Mouse (Mus musculus): ENCODE measurements around the gene Ppt2. TPM values are rescaled to one million over a fixed set of nuclear protein-coding genes. Genes with fewer than 3 reads are reported as not detected.

The Ppt2 gene
- polyA plus RNA-seq, 1 experiment from 2014 or later: 26.0 TPM

DNA sequence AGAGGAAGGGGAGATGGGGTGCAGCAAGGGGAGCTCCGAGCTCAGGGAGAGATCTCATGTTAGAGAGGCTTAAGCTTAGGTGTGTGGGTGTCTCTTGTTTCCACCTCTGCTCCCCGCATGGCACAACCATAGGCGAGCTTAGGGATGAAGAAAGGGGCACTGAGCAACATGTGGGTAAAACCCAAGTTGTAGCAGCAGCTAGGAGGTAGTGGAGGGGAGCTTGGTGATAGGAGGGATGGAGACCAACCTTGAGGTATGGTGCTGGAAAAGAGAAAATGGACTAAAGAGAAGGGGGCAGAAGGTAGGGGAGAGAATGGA, 31.5 kb upstream of the Ppt2 start:
- WGBS: 63% methylated on average over 3 of the region's 3 CpGs
- Histone ChIP-seq H3K27me3 (ENCODE audit: control insufficient read depth, insufficient read depth, low read length) (peaks cover 12% of the 10 kb centered on the region; the same call in 1 of the 2 replicates), H3K9me3 (ENCODE audit: control insufficient read depth, low read length) (no peaks in the 10 kb centered on the region)

DNA sequence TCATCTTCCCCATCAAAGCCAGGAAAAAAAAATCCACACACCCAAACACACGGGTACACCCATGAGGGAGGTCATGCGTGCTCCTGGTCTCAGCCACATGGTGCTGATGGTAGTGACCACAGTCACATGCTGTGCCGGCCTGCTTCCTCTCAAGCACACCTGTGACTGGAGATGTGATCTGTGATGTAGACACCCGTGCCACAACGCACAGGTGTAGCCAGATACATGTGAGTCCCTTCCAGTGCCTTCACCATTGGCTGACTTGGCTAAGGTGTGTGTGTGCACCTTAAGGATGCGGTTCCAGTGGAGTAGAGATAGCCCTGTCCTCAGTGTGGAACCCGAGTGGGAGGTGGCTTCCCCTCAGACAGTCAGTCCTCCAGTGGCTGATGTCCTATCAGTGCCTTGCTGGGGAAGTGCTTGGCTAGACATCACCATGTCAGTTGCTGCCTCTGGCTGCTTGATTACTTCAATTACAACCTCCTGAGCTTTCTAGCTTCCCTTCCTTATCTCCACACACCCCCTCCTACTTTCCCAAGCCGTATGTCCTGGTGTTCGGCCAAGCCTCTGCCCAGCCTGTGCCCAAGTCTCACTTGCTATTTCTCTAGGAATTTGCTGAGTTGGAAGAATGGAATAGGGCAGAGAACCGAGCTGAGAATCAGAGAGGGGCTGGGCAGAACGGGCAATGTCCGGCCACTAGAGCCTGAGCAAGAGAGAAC, 31.0 kb upstream of the Ppt2 start:
- no peak overlapping the region for H3K4me3 ChIP-seq (ENCODE audit: low read depth, low read length)
- DNase-seq (ENCODE audit: low spot score): no peak

More for the DNA sequence above, 31.5 kb upstream of the Ppt2 start:
- Histone ChIP-seq H3K9ac (ENCODE audit: low read depth, low read length) (no peak overlapping the region), H3K4me2 (replicated peaks; ENCODE audit: low read depth, low read length) (no peak overlapping the region), H3K36me3 (ENCODE audit: control insufficient read depth, insufficient read depth, low read length) (no peaks in the 10 kb centered on the region), H3K4me3 (ENCODE audit: low read depth, low read length) (no peak overlapping the region), H3K27ac (ENCODE audit: low read depth, low read length) (no peak overlapping the region), H3K4me1 (replicated peaks; ENCODE audit: control insufficient read depth, insufficient read depth, low read length) (no peaks in the 10 kb centered on the region)
- DNase-seq (ENCODE audit: low spot score) (no peak), ATAC-seq (ENCODE audit: low FRiP score) (no peak)

DNA sequence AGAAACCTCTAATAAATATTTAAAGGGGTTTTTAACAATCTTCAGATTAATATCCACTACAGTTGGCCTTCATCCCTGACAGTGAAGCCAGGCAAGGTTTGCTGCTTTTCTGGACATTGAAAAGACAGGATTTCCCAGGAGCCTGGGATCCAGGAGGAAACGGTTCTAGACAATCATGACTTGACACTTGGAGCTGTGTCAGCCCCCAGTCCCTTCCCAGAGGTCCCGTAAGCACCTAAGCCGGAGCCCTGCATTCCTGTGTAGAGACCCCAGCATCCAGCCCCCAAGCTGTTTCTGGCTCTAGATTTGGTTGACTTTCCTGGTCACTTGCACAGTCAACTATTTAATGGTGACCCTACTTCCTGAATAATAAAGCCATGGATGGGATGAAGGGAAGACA, 30.3 kb upstream of the Ppt2 start:
- H3K4me3 ChIP-seq (ENCODE audit: low read depth, low read length): no peak overlapping the region
- no peaks in the 10 kb centered on the region for H3K4me1 ChIP-seq (replicated peaks; ENCODE audit: control insufficient read depth, insufficient read depth, low read length)
- no peaks in the 10 kb centered on the region for H3K36me3 ChIP-seq (ENCODE audit: control insufficient read depth, insufficient read depth, low read length)
- WGBS: 79% methylated on average over 3 of the region's 3 CpGs
- no peak overlapping the region for H3K4me2 ChIP-seq (replicated peaks; ENCODE audit: low read depth, low read length)
- H3K27me3 ChIP-seq (ENCODE audit: control insufficient read depth, insufficient read depth, low read length): peaks cover 12% of the 10 kb centered on the region; the same call in 1 of the 2 replicates
- DNase-seq (ENCODE audit: low spot score): no peak
- ATAC-seq (ENCODE audit: low FRiP score): no peak
- H3K9me3 ChIP-seq (ENCODE audit: control insufficient read depth, low read length): no peaks in the 10 kb centered on the region
- no peak overlapping the region for H3K9ac ChIP-seq (ENCODE audit: low read depth, low read length)
- no peak overlapping the region for H3K27ac ChIP-seq (ENCODE audit: low read depth, low read length)

More for the DNA sequence above, 31.0 kb upstream of the Ppt2 start:
- H3K4me1 ChIP-seq (replicated peaks; ENCODE audit: control insufficient read depth, insufficient read depth, low read length): no peaks in the 10 kb centered on the region
- 69% methylated on average over 12 of the region's 12 CpGs for WGBS
- no peak overlapping the region for H3K9ac ChIP-seq (ENCODE audit: low read depth, low read length)
- H3K4me2 ChIP-seq (replicated peaks; ENCODE audit: low read depth, low read length): no peak overlapping the region
- H3K27ac ChIP-seq (ENCODE audit: low read depth, low read length): no peak overlapping the region
- ATAC-seq (ENCODE audit: low FRiP score): no peak
- H3K27me3 ChIP-seq (ENCODE audit: control insufficient read depth, insufficient read depth, low read length): peaks cover 12% of the 10 kb centered on the region; the same call in 1 of the 2 replicates
- no peaks in the 10 kb centered on the region for H3K36me3 ChIP-seq (ENCODE audit: control insufficient read depth, insufficient read depth, low read length)
- H3K9me3 ChIP-seq (ENCODE audit: control insufficient read depth, low read length): no peaks in the 10 kb centered on the region

DNA sequence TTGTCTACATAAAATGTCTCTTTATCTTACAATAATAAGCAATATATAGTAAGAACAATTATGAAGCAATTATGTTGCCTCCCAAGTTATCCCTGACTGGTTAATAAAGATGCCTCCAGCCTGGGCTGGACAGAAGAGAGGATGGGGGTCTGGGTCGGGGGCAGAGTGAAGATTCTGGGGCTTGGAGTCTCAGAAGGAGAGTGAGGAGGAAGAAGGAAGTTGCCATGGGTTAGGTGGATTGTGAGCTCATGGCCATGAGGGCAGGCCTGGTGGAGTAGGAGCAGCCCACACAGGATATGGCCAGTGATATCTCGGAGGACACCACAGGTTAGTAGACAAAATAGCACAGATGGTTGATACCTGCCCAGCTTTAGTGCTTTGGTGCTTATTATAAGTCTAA, 29.8 kb upstream of the Ppt2 start:
- Histone ChIP-seq H3K4me2 (replicated peaks; ENCODE audit: low read depth, low read length) (no peak overlapping the region), H3K27me3 (ENCODE audit: control insufficient read depth, insufficient read depth, low read length) (peaks cover 12% of the 10 kb centered on the region; the same call in 1 of the 2 replicates), H3K4me1 (replicated peaks; ENCODE audit: control insufficient read depth, insufficient read depth, low read length) (no peaks in the 10 kb centered on the region), H3K9ac (ENCODE audit: low read depth, low read length) (no peak overlapping the region), H3K27ac (ENCODE audit: low read depth, low read length) (no peak overlapping the region), H3K9me3 (ENCODE audit: control insufficient read depth, low read length) (no peaks in the 10 kb centered on the region), H3K36me3 (ENCODE audit: control insufficient read depth, insufficient read depth, low read length) (no peaks in the 10 kb centered on the region), H3K4me3 (ENCODE audit: low read depth, low read length) (no peak overlapping the region)
- ATAC-seq (ENCODE audit: low FRiP score) (no peak), DNase-seq (ENCODE audit: low spot score) (no peak)
- WGBS: 81% methylated on average over 2 of the region's 2 CpGs

DNA sequence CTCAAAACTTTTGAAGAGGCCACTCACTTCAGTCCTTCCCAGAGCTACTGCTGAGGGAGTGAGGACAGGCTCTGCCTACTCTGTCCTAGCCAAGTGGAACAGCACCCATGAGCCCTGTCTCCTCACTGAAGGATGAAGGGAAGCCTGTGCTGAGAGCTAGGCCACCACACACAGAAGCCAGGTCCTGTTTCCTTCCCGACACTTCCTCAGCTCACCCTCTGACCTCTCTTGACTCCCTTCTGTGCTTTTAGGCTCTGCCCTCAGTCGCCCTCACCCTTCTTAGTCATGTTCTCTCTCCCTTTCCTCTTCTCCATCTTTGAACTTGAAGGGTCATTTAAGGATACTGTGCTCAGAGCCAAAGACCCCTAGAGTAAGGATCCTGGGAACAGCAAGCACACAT, 29.0 kb upstream of the Ppt2 start:
- DNase-seq (ENCODE audit: low spot score): no peak
- no peak for ATAC-seq (ENCODE audit: low FRiP score)
- Histone ChIP-seq H3K9me3 (ENCODE audit: control insufficient read depth, low read length) (no peaks in the 10 kb centered on the region), H3K9ac (ENCODE audit: low read depth, low read length) (no peak overlapping the region), H3K4me1 (replicated peaks; ENCODE audit: control insufficient read depth, insufficient read depth, low read length) (no peaks in the 10 kb centered on the region), H3K27ac (ENCODE audit: low read depth, low read length) (no peak overlapping the region), H3K4me2 (replicated peaks; ENCODE audit: low read depth, low read length) (no peak overlapping the region), H3K27me3 (ENCODE audit: control insufficient read depth, insufficient read depth, low read length) (peaks cover 12% of the 10 kb centered on the region; the same call in 1 of the 2 replicates), H3K4me3 (ENCODE audit: low read depth, low read length) (no peak overlapping the region), H3K36me3 (ENCODE audit: control insufficient read depth, insufficient read depth, low read length) (peaks cover 5% of the 10 kb centered on the region; the same call in 1 of the 2 replicates)
- WGBS: 49% methylated on average over 2 of the region's 2 CpGs

DNA sequence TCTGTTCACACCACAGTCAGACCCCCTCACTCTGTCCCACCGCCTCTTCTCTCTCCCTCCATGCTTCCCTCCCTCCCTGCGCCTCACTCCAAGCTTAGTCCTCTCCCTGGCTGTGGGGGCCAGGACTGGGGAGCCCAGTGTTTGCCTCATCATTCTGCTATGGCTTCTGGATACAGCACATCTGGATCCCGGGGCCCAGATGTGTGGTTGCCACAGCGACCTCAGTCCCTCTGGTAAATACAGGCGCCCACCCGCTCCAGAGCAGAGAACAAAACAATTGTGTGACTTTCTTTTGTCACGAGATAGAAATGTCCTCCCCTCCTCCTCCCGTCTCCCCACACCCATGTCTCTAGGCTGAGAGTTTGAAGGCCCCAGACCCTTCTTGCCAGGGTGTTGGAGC, 28.4 kb upstream of the Ppt2 start:
- 50% methylated on average over 8 of the region's 8 CpGs for whole genome bisulfite sequencing
- no peak for ATAC-seq (ENCODE audit: low FRiP score)
- H3K4me1 ChIP-seq (replicated peaks; ENCODE audit: control insufficient read depth, insufficient read depth, low read length): no peaks in the 10 kb centered on the region

DNA sequence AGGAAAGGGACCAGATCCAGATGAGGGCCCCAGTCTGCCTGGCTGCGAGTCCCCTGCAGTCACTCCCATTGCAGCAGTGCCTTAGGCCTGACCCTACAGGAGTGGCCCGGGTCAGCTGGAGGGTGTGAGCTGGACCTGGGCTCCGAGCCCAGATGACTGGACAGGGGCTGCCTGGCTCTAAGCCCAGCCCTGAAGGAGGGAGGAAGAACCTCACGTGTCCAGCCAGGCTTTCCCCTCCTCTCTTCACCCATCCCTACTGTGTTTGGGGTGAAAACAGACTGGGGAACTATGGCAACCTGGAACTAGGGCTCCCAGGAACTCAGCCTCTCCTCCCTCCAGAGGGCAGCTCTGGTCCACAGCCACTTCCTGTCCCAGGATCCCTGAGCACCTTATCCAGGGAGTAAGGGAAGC, 27.3 kb upstream of the Ppt2 start:
- Histone ChIP-seq H3K27me3 (ENCODE audit: control insufficient read depth, insufficient read depth, low read length) (peaks cover 3% of the 10 kb centered on the region; the same call in 1 of the 2 replicates), H3K9me3 (ENCODE audit: control insufficient read depth, low read length) (no peaks in the 10 kb centered on the region), H3K4me2 (replicated peaks; ENCODE audit: low read depth, low read length) (no peak overlapping the region), H3K9ac (ENCODE audit: low read depth, low read length) (no peak overlapping the region), H3K4me1 (replicated peaks; ENCODE audit: control insufficient read depth, insufficient read depth, low read length) (no peaks in the 10 kb centered on the region), H3K36me3 (ENCODE audit: control insufficient read depth, insufficient read depth, low read length) (peaks cover 7% of the 10 kb centered on the region; the same call in 1 of the 2 replicates), H3K4me3 (ENCODE audit: low read depth, low read length) (no peak overlapping the region), H3K27ac (ENCODE audit: low read depth, low read length) (no peak overlapping the region)
- 66% methylated on average over 4 of the region's 4 CpGs for WGBS
- DNase-seq (ENCODE audit: low spot score) (no peak), ATAC-seq (ENCODE audit: low FRiP score) (no peak)

More for the DNA sequence above, 28.4 kb upstream of the Ppt2 start:
- Histone ChIP-seq H3K27ac (ENCODE audit: low read depth, low read length) (no peak overlapping the region), H3K9me3 (ENCODE audit: control insufficient read depth, low read length) (no peaks in the 10 kb centered on the region), H3K4me2 (replicated peaks; ENCODE audit: low read depth, low read length) (no peak overlapping the region), H3K27me3 (ENCODE audit: control insufficient read depth, insufficient read depth, low read length) (peaks cover 12% of the 10 kb centered on the region; the same call in 1 of the 2 replicates), H3K36me3 (ENCODE audit: control insufficient read depth, insufficient read depth, low read length) (peaks cover 5% of the 10 kb centered on the region; the same call in 1 of the 2 replicates), H3K9ac (ENCODE audit: low read depth, low read length) (no peak overlapping the region), H3K4me3 (ENCODE audit: low read depth, low read length) (no peak overlapping the region)
- DNase-seq (ENCODE audit: low spot score): no peak

DNA sequence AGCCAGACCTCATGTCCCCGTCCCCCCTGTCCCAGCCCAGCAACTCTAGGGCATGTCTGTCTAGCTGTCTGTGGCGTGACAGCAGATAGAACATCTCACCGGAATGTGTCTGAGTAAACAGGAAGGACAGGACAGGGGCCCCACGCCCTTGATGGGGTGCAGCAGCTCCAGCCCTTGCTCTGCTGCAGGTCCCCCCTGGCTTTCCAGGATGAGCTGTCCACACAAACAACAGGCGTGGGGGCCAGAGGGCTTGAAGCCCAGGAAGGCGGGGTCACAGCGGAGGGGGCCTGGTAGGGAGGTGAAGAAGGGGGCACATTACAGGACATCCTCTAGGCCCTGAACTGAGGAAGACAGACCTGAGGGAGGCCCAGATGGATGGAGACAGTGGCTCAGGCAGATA, 26.9 kb upstream of the Ppt2 start:
- ATAC-seq (ENCODE audit: low FRiP score): no peak

DNA sequence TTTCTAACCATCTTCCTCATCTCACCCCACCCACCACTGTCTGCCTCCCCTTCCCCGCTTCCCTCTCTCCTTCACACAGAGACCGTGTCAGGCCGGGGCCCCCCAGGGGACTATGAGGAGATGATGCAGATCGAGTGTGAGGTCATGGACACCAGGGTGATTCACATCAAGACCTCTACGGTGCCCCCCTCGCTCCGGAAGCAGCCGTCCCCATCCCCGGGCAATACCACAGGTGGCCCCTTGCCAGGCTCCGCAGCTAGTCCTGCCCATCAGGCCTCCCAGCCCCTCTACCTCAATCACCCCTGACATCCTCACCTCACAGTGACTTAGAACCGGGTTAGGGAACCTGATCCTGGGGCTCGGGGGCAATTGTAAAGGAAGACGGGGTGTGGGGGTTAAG, 26.1 kb upstream of the Ppt2 start:
- H3K4me3 ChIP-seq (ENCODE audit: low read depth, low read length): no peak overlapping the region
- no peak overlapping the region for H3K27ac ChIP-seq (ENCODE audit: low read depth, low read length)
- H3K9ac ChIP-seq (ENCODE audit: low read depth, low read length): no peak overlapping the region
- no peaks in the 10 kb centered on the region for H3K4me1 ChIP-seq (replicated peaks; ENCODE audit: control insufficient read depth, insufficient read depth, low read length)
- H3K9me3 ChIP-seq (ENCODE audit: control insufficient read depth, low read length): no peaks in the 10 kb centered on the region
- 95% methylated on average over 13 of the region's 13 CpGs for WGBS
- H3K27me3 ChIP-seq (ENCODE audit: control insufficient read depth, insufficient read depth, low read length): no peaks in the 10 kb centered on the region
- no peak for ATAC-seq (ENCODE audit: low FRiP score)
- peaks cover 12% of the 10 kb centered on the region; the same call in 1 of the 2 replicates for H3K36me3 ChIP-seq (ENCODE audit: control insufficient read depth, insufficient read depth, low read length)
- no peak overlapping the region for H3K4me2 ChIP-seq (replicated peaks; ENCODE audit: low read depth, low read length)
- no peak for DNase-seq (ENCODE audit: low spot score)

More for the DNA sequence above, 26.9 kb upstream of the Ppt2 start:
- DNase-seq (ENCODE audit: low spot score): no peak
- Histone ChIP-seq H3K4me2 (replicated peaks; ENCODE audit: low read depth, low read length) (no peak overlapping the region), H3K27me3 (ENCODE audit: control insufficient read depth, insufficient read depth, low read length) (peaks cover under 1% of the 10 kb centered on the region; the same call in 1 of the 2 replicates), H3K36me3 (ENCODE audit: control insufficient read depth, insufficient read depth, low read length) (peaks cover 8% of the 10 kb centered on the region; the same call in 1 of the 2 replicates), H3K4me1 (replicated peaks; ENCODE audit: control insufficient read depth, insufficient read depth, low read length) (no peaks in the 10 kb centered on the region), H3K9me3 (ENCODE audit: control insufficient read depth, low read length) (no peaks in the 10 kb centered on the region), H3K9ac (ENCODE audit: low read depth, low read length) (no peak overlapping the region), H3K4me3 (ENCODE audit: low read depth, low read length) (no peak overlapping the region), H3K27ac (ENCODE audit: low read depth, low read length) (no peak overlapping the region)
- 91% methylated on average over 7 of the region's 7 CpGs for WGBS

Data from hindbrain, embryonic 11.5 days (tissue).